Mouse (Mus musculus) intestine, postnatal 0 days (tissue): ENCODE measurements around the gene Calml4. TPM values are rescaled to one million over a fixed set of nuclear protein-coding genes. Genes with fewer than 3 reads are reported as not detected.

Source experiments
- ATAC-seq: fragments of 200-750 bp; cut with Nextera tagmentation; 2 replicates; pipeline ENCODE4 v1.8.0; 2017; ENCODE audit warnings: mild to moderate bottlenecking, moderate TSS enrichment, moderate library complexity
- H3K27ac ChIP-seq: fragments of 300-500 bp; sonication (generic); 2 replicates; pipeline ENCODE4 v1.5.1; 2014; ENCODE audit warnings: mild to moderate bottlenecking, low read depth, low read length, moderate library complexity
- H3K27me3 ChIP-seq: fragments of 300-500 bp; sonication (generic); replicated peaks from 2 replicates; pipeline ENCODE4 v1.6.1; 2014; ENCODE audit warnings: low read length, mixed read lengths; ENCODE audit not compliant: control insufficient read depth, insufficient read depth
- H3K36me3 ChIP-seq: fragments of 300-500 bp; sonication (generic); 2 replicates; pipeline ENCODE4 v1.6.1; 2014; ENCODE audit warnings: mild to moderate bottlenecking, moderate library complexity; ENCODE audit not compliant: control insufficient read depth, insufficient read depth
- H3K4me1 ChIP-seq: fragments of 300-500 bp; sonication (generic); replicated peaks from 2 replicates; pipeline ENCODE4 v1.6.1; 2014; ENCODE audit warnings: antibody characterized with exemption, low read length, mixed read lengths; ENCODE audit not compliant: control insufficient read depth, insufficient read depth
- H3K4me2 ChIP-seq: fragments of 300-500 bp; sonication (generic); replicated peaks from 2 replicates; pipeline ENCODE4 v1.6.1; 2014; ENCODE audit warnings: low read depth, mild to moderate bottlenecking, moderate library complexity
- H3K4me3 ChIP-seq: fragments of 300-500 bp; sonication (generic); 2 replicates; pipeline ENCODE4 v1.5.1; 2014; ENCODE audit warnings: low read depth, low read length
- H3K9ac ChIP-seq: fragments of 300-500 bp; sonication (generic); 2 replicates; pipeline ENCODE4 v1.6.1; 2014; ENCODE audit warnings: mild to moderate bottlenecking, low read depth, low read length
- H3K9me3 ChIP-seq: fragments of 300-500 bp; sonication (generic); 2 replicates; pipeline ENCODE4 v1.6.1; 2016; ENCODE audit warnings: mixed run types; ENCODE audit not compliant: control insufficient read depth
- CTCF ChIP-seq: sonication (generic); IDR thresholded peaks from 2 replicates; pipeline ENCODE4 v1.5.1; 2016; ENCODE audit warnings: low read depth, mild to moderate bottlenecking, control low read depth, antibody characterized with exemption, moderate library complexity
- WGBS: fragments of 180-500 bp; shearing (Covaris S2); extraction: QIAGEN DNeasy Blood & Tissue Kit; methylation state at CpG from one replicate; pipeline ENCODE4 v1.1.7; 2014; 5-methylcytosine and 5-hydroxymethylcytosine counted together
- polyA plus RNA-seq: library from polyadenylated mRNA; unstranded; fragments of >200 nt; fragmentation: Nextera tagmentation; extraction: Ambion mirVana; gene quantifications from 2 replicates; pipeline ENCODE4 v1.2.1, GENCODE M21; 2015

The Calml4 gene
- polyA plus RNA-seq, 1 experiment from 2014 or later, result 597 TPM

DNA sequence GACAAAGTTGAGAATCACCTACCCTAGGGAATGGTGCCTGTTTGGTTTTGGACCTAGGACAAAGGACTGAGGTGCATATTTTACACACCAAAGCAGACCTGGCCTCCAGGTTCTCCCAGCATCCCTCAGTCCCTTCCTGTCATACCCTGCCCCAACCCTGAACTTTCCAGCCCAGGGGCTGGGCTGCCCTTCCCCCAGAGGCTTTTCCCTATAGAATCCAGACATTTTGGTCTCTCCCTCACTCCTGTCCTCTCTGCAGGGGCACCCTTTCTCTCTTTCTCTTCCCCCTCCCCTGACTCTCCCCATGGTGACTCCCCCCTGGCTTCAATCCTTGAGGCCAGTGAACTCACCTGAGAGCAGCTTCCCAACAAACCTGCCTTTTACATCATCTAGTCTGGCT is 12.8 kb downstream of the Calml4 start:
- Histone ChIP-seq H3K4me1 (no peaks in the 10 kb centered on the region), H3K9me3 (no peaks in the 10 kb centered on the region), H3K4me3 (no peak overlapping the region), H3K27ac (no peak overlapping the region), H3K9ac (no peak overlapping the region), H3K36me3 (peaks cover 6% of the 10 kb centered on the region; the same call in 1 of the 2 replicates), H3K27me3 (no peaks in the 10 kb centered on the region), H3K4me2 (no peak overlapping the region)
- no peak for TF ChIP-seq CTCF
- ATAC-seq, result no peak

DNA sequence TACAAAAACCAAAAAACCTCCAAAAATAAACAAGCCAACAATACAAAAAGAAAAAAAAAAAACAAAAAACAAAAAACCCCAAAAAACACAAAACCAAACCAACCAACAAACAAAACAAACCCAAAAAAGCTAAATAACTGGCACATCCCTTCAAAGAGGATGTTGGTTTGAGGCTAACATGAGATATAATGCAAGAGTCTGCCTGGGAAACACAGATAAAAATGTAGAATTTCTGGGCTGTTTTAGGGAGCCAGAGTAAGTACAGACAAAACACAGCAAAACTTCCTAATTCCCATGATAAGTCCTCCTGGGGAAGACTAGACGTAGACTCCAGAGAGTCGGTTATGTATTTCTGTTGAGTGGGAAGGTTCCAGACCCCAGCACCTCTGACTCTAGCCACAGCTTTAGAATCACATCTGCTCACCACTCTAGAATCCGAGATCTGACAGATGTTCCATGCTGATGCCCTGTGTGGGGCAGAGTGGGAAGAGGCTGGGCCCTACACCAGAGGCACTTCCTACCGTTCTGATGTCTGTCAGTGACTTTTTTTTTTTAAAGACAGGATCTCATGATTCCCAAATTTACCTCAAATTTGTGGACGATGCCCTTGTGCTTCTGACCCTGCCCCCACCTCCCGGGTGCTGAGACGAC is 19.2 kb downstream of the Calml4 start:
- Histone ChIP-seq H3K27ac (no peak overlapping the region), H3K4me2 (no peak overlapping the region), H3K9ac (no peak overlapping the region), H3K4me1 (no peaks in the 10 kb centered on the region), H3K27me3 (no peaks in the 10 kb centered on the region), H3K9me3 (no peaks in the 10 kb centered on the region), H3K4me3 (no peak overlapping the region), H3K36me3 (peaks cover 20% of the 10 kb centered on the region)
- TF ChIP-seq CTCF, result no peak
- no peak for ATAC-seq
- 90% methylated on average over 7 of the region's 7 CpGs for WGBS

DNA sequence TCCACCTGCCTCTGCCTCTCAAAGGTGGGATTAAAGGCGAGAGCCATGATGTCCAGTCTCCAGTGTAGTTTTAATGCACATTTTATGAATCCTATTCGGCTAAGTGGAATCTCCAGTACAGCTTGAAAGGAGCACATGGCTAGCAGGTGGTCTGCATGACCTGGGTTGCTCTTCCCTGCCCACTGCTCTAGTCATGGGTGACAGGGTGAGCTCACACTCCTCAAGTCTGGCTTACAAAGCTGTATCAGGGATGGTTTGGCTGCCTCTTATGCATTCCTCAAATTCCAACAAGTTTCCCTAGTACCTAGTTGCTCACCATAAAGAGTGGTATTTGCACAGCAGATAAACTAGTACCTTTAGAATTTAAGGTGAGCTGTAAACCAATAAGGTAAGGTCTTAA is 19.9 kb downstream of the Calml4 start:
- Histone ChIP-seq H3K36me3 (peaks cover 23% of the 10 kb centered on the region), H3K4me1 (no peaks in the 10 kb centered on the region), H3K27me3 (no peaks in the 10 kb centered on the region), H3K4me3 (no peak overlapping the region), H3K9ac (no peak overlapping the region), H3K27ac (no peak overlapping the region), H3K4me2 (no peak overlapping the region), H3K9me3 (no peaks in the 10 kb centered on the region)
- TF ChIP-seq CTCF, result no peak
- no peak for ATAC-seq
- WGBS, result 79% methylated on average over 2 of the region's 2 CpGs

DNA sequence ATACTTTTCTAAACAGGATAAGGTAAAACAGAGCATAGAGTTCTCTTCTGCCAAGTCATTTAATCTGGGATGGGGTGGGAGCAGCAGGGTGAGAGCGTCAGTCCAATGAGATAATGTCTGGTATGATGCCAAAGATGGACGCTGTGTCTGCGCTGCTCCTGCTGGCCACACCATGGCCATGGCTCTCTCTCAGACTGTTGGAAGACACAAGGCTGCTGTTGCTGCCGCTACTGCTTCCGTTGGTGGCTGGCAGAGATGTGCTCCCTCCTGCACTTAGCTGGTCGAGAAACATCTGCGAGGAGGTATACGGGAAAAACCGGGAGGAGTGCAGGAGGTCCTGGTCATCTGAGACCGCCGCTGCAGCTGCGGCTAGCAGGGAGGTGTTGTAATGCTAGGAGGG is 24.0 kb downstream of the Calml4 start:
- no peak overlapping the region; the same call in 1 of the 2 replicates for H3K27ac ChIP-seq
- no peak overlapping the region for H3K9ac ChIP-seq
- no peaks in the 10 kb centered on the region for H3K27me3 ChIP-seq
- no peak for ATAC-seq
- 73% methylated on average over 12 of the region's 12 CpGs for WGBS
- peak; percentile 41 for TF ChIP-seq CTCF
- H3K36me3 ChIP-seq, result peaks cover 47% of the 10 kb centered on the region
- H3K4me3 ChIP-seq, result no peak overlapping the region
- no peak overlapping the region for H3K4me2 ChIP-seq
- H3K9me3 ChIP-seq, result no peaks in the 10 kb centered on the region
- H3K4me1 ChIP-seq, result no peaks in the 10 kb centered on the region

DNA sequence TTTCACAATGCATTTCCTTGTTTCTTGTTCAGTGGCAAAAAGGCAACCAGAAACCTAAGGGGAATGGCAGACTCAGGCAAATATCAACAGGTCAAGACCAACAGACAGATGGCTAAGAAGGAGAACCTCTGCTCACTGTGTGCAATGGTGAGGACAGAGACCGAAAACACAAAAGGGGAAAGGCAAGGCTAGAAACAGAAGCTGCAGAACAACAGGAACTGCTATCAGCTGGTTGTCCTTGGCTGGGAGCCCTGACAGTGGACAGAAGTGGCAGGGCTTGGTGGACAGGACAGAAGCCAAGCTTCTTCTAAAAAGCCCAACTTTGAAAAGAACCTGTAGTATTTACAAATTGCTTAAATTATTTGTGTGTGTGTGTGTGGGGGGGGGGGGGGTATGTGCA is 36.6 kb downstream of the Calml4 start:
- Histone ChIP-seq H3K36me3 (peaks cover 22% of the 10 kb centered on the region), H3K27me3 (no peaks in the 10 kb centered on the region), H3K27ac (no peak overlapping the region), H3K9me3 (no peaks in the 10 kb centered on the region), H3K4me2 (no peak overlapping the region), H3K4me3 (no peak overlapping the region), H3K9ac (no peak overlapping the region), H3K4me1 (no peaks in the 10 kb centered on the region)
- no peak for ATAC-seq
- WGBS, result 82% methylated on average over 1 of the region's 1 CpGs
- no peak for TF ChIP-seq CTCF

DNA sequence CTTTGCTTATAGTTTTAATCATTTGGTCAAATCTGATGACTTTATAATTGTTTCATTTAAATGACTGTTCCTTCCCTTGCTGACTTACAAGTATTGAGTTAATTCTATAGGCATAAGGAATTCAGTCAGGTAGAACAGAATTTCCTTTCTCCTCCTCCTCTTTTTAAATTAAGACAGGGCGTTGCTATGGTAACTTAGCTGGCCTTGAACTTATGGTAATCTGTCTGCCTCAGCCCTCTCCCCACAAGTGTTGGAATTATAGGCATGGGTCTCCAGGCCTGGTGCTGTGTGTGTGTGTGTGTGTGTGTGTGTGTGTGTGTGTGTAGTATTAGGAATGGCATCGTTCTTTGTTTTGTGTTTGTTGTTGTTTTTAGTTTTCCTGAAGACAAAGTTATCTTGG is 43.9 kb downstream of the Calml4 start:
- H3K27me3 ChIP-seq, result no peaks in the 10 kb centered on the region
- 94% methylated on average over 2 of the region's 2 CpGs for whole genome bisulfite sequencing

DNA sequence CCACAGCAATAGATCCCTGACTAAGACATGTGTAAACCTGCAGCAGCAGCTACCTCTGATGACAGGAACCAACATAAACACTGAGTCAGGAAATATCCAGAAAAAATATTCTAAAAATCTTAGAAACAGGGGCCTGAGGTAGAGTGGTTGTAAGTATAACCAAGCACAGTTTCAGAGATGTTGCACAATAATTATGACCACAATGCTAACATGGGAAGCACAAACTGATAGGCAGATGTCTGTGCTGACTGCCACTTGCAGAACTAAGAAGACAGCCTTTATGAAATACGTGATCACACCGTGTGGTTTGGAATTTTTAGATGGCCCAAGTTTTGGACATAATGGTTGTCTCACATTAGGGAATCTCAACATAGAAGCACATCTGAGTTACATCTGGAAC is 46.0 kb downstream of the Calml4 start:
- 96% methylated on average over 2 of the region's 2 CpGs for WGBS
- Histone ChIP-seq H3K27ac (no peak overlapping the region), H3K36me3 (peaks cover 27% of the 10 kb centered on the region), H3K9me3 (no peaks in the 10 kb centered on the region), H3K9ac (no peak overlapping the region), H3K27me3 (no peaks in the 10 kb centered on the region), H3K4me2 (no peak overlapping the region), H3K4me3 (no peak overlapping the region), H3K4me1 (no peaks in the 10 kb centered on the region)
- no peak for ATAC-seq
- no peak for TF ChIP-seq CTCF

More for the DNA sequence above, 43.9 kb downstream of the Calml4 start:
- H3K4me2 ChIP-seq, result no peak overlapping the region
- no peaks in the 10 kb centered on the region for H3K9me3 ChIP-seq
- no peak overlapping the region for H3K4me3 ChIP-seq
- no peak for ATAC-seq
- H3K27ac ChIP-seq, result no peak overlapping the region
- H3K36me3 ChIP-seq, result peaks cover 27% of the 10 kb centered on the region
- H3K4me1 ChIP-seq, result no peaks in the 10 kb centered on the region
- no peak for TF ChIP-seq CTCF
- H3K9ac ChIP-seq, result no peak overlapping the region
